Mouse (Mus musculus) T-cell, adult 2 months (primary cell): ENCODE data around the gene 4933407L21Rik.
"Not testable (repeated sequence)": the region's sequence is repeated elsewhere in the genome, so short reads cannot be mapped to it uniquely, and the experiment has no call there.

Experiments
- DNase-seq: peaks from one replicate; pipeline ENCODE4 v3.0.0; 2022; ENCODE audit warnings: low spot score

4933407L21Rik gene

DNA sequence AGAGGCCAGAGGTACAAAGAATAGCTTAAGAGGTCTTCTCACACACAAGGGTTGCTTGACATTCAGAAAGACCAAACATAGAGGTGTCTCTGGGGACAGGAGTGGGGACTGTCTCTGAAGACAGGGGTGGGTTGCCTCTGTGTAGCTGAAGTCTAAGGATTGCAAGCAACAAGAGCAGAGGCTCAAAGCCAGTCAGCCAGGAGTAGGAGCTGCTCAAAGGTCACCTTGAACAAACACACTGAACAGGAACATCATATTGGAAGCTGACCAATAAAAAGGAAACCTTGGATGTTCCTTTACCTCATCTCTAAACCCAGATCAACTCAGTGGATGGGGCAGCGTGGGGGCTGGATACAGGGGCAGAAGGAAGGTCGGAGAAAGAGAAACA lies 31.6 kb downstream of the 4933407L21Rik start:
- no peak for DNase-seq

GRCm38 (mm10) chr1:85960873-85961272 lies 32.6 kb downstream of the 4933407L21Rik start, which contains the start of gene Gpr55:
Gpr55 (minus strand) TSS chr1:85961007.
- DNase-seq: no peak

DNA sequence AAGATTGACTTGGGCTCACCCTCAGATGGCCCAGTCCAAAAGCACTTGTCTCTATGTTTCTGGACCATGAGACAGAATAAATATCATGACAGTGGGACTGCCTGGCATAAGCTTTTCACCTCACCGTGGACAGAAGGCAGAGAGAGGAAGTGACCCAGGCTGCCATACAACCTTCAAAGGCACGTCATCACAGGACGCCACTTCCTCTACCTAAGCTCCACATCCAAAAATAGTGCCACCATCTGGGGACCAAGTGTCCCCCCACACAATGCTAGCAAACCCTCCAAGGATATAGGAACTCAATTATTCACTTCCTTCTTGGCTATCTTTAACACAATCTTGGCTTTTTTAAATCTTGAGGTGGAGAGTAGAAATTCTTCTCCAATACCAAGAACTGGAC lies 33.8 kb downstream of the 4933407L21Rik start:
- peak; percentile 42 for DNase-seq

GRCm38 (mm10) chr1:85965856-85966255 lies 37.6 kb downstream of the 4933407L21Rik start:
- DNase-seq: no peak

- DNase-seq: no peak
Measured at GRCm38 (mm10) chr1:85969081-85969480, 40.8 kb downstream of the 4933407L21Rik start.

DNA sequence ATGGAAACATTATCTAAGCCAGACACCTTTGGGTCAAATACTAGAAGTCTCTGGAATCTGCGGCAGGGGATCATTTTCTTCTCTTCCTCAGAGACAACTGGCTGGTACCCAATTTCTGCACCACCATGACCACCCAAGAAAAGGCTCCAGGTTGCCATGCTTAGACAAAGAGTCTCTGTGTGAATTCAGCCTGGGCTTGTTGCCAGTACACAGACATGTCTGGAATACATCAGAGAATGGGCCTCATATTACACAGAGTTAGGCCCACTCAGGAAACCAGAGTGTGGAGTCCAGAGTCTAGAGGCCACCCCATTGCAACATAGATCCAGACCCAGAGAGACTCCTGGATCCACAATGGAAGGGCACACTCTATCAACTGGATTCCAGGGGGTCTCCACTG lies 41.2 kb downstream of the 4933407L21Rik start:
- no peak for DNase-seq

DNA sequence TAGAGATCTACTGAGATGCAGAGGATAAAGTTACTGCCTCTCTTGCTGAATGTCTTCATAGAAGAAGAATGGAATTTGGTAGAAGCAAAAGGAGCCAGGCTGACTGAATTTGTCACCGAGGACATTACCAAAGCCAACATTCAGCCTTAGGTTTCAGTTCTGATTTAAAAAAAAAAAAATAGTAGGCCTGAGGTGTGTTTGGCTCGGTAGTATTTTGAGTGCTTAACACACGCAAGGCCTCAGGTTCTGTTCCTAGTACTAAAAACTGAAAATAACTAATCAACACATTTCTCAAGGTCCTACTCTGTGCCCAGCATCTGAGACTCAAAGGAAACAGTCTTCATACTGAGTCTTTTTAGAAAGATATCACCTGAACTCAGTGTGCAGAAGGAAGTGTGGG lies 42.8 kb downstream of the 4933407L21Rik start:
- DNase-seq: no peak

DNA sequence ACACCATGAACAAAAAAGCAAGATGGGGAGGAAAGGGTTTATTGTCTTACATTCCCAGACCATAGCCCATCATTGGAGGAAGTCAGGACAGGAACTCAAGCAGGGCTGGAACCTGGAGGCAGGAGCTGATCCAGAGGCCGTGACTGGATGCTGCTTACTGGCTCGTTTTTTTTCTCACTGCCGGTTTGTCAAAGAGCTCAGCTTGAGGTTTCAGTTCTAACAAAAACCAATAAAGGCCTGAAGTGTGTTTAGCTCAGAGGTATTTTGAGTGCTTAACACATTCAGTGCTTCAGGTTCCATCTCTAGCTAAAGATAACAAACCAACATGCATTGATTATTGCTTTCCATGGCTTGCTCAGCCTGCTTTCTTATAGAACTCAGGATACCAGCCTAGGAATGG lies 44.1 kb downstream of the 4933407L21Rik start:
- DNase-seq: no peak

DNA sequence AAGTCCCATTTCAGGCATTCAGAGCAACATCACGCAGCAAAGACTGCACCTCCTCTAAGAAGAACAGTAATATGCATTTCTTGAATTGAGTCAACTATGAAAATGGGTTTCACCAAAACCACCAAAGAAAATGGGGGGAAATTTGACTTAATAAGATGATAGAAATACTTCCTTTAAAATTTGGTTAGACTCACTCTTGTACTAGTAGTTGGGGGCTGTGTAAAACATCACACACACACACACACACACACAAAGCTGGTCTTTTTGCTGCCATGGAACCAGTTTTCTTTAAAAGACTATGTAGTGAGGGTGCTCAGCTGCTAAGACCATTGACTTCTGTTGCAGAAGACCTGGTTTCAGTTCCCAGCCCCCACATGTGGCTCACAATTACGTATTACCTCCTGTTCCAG lies 45.2 kb downstream of the 4933407L21Rik start:
- DNase-seq: no peak

GRCm38 (mm10) chr1:85977709-85978108 lies 49.4 kb downstream of the 4933407L21Rik start:
- no peak for DNase-seq

DNA sequence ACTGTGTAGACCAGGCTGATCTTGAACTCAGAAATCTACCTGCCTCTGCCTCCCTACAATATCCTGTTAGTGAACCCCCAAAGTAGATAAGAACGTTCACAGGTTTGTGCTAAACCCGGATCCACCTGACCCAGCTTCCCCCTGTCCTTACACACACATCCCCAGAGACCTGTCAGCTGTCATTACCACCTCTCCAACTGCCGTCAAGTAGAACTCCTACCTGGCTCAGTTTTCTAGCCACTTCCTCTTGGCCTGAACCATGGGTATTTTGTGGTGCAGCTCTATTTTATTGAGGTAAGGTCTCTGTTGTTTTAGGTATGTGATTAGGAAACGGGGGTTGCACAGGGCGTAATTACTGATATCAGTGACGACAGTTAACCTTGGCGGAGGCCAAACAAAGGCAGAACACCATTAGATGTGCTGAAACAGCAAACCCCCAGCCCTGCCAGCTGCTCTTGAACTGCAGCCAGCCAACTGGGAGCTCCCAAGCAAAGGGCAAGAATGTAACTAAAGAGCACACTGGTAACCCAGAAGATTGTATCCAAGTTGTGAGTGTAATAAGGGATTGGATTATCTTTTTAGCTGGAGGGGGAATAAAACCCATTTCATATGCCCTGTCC lies 53.6 kb downstream of the 4933407L21Rik start:
- no peak for DNase-seq

DNA sequence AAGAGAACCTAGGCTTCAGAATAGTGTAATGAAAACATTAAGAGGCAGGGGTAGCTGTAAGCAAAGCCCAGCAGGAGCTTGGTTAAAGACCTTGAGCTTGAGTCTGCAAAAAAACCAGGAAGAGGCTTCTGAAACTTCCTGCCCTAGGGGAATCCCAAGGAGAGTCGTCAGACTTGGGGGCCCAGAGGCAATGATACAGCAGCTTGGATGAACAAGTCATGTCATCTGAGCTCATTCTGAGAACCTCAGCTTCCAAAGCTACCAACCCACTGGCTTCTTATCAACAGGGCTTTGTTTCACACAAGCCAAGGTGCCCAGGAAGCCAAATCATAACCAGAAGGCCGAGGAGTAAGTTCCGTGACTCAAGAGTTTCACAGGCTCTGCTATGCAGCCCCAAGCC lies 57.5 kb downstream of the 4933407L21Rik start:
- DNase-seq: no peak

- DNase-seq: no peak
Measured at GRCm38 (mm10) chr1:85988351-85988750, 60.1 kb downstream of the 4933407L21Rik start.

GRCm38 (mm10) chr1:85988882-85989281 lies 60.6 kb downstream of the 4933407L21Rik start:
- not testable (repeated sequence) for DNase-seq
